Mouse (Mus musculus) stomach, postnatal 0 days (tissue): Measurements from ENCODE around the gene Tsnax.

Source experiments
- CTCF ChIP-seq: IDR thresholded peaks from 2 replicates; pipeline ENCODE4 v1.5.1; 2016; ENCODE audit warnings: antibody characterized with exemption, low read depth, mild to moderate bottlenecking, moderate library complexity
- EP300 ChIP-seq: optimal IDR thresholded peaks from 2 replicates; pipeline ENCODE3; 2016; ENCODE audit warnings: antibody characterized with exemption

- no peak for TF ChIP-seq EP300
- 0 out of 2 replicates have a peak, but pooled peaks have one; percentile 18 for TF ChIP-seq CTCF
Observed at GRCm38 (mm10) chr8:124980828-124981227, 32.0 kb upstream of the Tsnax start.
